Mouse (Mus musculus): ENCODE measurements around the gene Stard10. TPM values are rescaled to one million over a fixed set of nuclear protein-coding genes. Genes with fewer than 3 reads are reported as not detected.
A peak's percentile ranks its signal among the peaks of the same experiment; 100 is the strongest.

Gene Stard10
- polyA plus RNA-seq, 1 experiment, result 236 TPM

DNA sequence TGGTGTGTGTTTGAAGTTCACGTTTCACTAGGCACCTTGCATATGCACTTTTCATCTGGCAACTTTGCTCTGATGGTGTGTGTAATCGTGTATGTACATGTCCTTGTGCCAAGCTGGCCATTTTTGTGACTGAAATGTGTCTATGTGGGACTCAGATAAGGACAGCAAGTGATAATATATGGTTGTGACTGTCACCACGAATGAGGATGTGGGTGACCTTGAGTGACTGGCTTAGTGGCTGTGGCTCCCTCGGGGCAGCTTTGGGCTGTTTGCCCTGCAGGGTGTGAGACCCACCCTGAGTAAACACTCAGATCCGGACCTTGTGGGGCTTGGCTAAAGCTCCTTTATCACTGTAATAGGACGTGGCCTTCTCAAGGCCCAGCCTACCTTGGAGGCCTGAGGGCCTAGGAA lies 290 bp upstream of the Stard10 start:
- peaks cover 90% of the 10 kb centered on the region for H3K4me1 ChIP-seq
- no peaks in the 10 kb centered on the region for H3K9me3 ChIP-seq
- H3K36me3 ChIP-seq (replicated peaks; ENCODE audit: low read length), result no peaks in the 10 kb centered on the region
- H3K27me3 ChIP-seq (replicated peaks), result peaks cover 2% of the 10 kb centered on the region
- H3K4me3 ChIP-seq (replicated peaks), result no peak overlapping the region
- TF ChIP-seq FLI1 (IDR thresholded peaks at IDR 0.05; ENCODE audit: low read length) (no peak), GATA1 (IDR thresholded peaks at IDR 0.05; ENCODE audit: borderline replicate concordance, low read length) (peak; percentile 56; the same call in 1 of the 3 replicates)

DNA sequence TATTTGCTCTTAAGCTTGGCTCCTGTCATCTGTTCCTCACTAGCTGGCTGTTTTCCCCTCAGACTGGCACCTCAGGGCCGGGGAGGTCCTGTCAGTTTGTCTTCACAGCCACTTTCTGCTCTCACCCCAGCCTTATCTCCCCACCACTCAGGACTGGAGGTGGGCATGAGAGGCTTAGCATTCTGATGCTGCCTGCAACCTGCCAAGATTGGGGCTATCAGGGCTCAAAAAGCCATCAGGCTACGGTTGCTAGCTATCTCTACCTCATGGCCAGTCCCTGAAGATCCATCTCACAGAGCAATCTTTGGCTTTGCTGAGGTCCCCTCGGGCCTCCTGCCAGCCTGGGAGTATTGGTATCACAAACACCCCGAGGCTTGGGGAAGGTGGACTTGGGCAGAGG lies 2.0 kb downstream of the Stard10 start:
- no peak for TF ChIP-seq FLI1 (IDR thresholded peaks at IDR 0.05; ENCODE audit: low read length)
- TF ChIP-seq GATA1 (IDR thresholded peaks at IDR 0.05; ENCODE audit: borderline replicate concordance, low read length), result no peak
- Histone ChIP-seq H3K27me3 (replicated peaks) (peaks cover 7% of the 10 kb centered on the region), H3K4me3 (replicated peaks) (peak overlapping the region; percentile 4), H3K4me1 (peaks cover 94% of the 10 kb centered on the region), H3K36me3 (replicated peaks; ENCODE audit: low read length) (peaks cover 20% of the 10 kb centered on the region), H3K9me3 (no peaks in the 10 kb centered on the region)

DNA sequence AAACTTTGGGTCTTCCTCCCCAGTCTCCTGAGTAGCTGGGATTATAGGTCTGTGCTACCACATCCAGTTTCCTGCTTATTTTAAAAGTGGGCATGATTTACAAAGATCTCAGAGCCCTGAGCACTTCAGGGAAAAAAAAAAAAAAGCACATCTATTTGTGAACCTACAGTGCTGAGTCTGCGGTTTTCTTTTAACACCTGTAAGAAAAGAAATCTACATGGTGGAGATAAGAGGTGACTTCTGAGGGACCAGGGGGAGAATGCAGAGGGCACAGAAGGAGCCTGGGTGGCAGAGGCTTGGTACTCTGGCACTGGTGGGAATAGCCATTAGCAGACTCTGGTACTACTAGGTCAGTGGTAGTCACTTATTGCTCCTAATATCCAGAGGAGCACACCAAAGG lies 2.9 kb downstream of the Stard10 start:
- Histone ChIP-seq H3K9me3 (no peaks in the 10 kb centered on the region), H3K4me3 (replicated peaks) (peak overlapping the region; percentile 50), H3K27me3 (replicated peaks) (peaks cover 7% of the 10 kb centered on the region), H3K36me3 (replicated peaks; ENCODE audit: low read length) (peaks cover 29% of the 10 kb centered on the region), H3K4me1 (peaks cover 96% of the 10 kb centered on the region)
- TF ChIP-seq FLI1 (IDR thresholded peaks at IDR 0.05; ENCODE audit: low read length), result no peak
- no peak for TF ChIP-seq GATA1 (IDR thresholded peaks at IDR 0.05; ENCODE audit: borderline replicate concordance, low read length)

DNA sequence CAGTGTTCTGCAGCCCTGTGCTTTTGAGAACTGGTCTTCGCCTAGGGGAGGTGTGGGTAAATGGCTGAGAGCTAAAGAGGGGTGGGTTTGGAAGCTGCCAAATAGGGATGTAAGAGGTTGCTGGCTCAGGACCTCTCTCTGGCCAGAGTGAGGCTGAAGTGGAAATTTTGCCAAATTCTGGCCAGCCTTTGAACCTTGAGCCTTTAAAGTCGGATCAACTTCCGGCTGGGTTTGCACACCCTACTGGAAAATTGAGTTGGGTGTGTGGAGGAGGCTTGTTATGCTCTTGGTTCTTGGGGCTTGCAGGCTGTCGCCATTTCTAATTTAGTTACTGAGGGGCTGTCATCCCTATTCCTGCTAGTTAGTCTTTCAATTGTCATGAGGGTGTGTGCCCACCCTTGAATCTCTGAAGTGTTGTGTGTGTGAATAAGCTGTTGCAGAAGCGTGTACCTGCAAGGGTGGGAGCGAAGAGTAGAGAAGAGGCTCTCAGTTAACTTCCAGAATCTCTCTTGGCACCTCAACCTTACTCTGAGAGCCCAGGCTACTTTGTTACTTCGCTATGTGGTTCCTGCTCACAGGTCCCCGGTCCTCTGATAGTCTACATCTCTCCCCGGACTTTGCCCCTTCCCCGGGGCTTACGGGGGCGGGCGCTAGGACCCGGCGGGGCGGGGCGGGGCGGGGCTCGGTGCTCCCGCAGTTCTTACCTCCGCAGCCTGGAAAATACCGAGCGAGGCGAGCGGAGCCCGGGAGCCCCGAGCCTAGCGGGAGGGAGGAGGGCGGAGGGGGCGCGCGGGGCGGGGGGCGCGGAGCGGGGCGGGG lies 3.7 kb downstream of the Stard10 start:
- Histone ChIP-seq H3K27me3 (replicated peaks) (peaks cover 7% of the 10 kb centered on the region), H3K4me1 (peaks cover 96% of the 10 kb centered on the region), H3K4me3 (replicated peaks) (peak overlapping the region; percentile 94), H3K9me3 (no peaks in the 10 kb centered on the region), H3K36me3 (replicated peaks; ENCODE audit: low read length) (peaks cover 37% of the 10 kb centered on the region)
- no peak for TF ChIP-seq FLI1 (IDR thresholded peaks at IDR 0.05; ENCODE audit: low read length)

DNA sequence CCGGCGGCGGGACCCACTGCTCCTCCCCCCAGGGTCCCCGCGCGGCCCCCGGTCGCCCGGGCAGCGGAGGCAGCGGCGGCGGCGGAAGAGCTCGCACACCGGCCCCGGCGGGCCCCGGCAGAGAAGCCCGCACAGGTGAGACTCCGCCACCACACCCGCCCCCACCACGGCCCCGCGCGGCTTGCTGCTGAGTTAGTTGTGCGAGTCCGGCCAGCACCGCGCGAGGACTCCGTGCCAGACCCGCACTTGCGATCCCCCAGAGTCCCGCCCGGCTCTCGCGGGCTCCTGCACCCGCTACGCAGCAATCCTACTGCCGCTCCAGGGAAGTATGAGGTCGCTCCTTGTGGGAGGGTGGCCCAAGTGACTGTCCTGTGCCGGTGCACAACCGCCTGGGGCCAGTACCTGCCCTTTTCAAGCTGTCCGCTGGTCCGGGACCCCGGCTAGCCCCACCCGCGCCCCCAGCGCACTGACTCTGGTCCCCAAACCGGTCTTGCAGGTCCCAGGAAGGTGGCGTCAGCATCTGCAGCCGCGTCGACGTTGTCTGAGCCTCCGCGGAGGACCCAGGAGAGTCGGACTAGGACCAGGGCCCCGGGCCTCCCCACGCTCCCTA lies 4.4 kb downstream of the Stard10 start:
- H3K27me3 ChIP-seq (replicated peaks), result peaks cover 7% of the 10 kb centered on the region
- peaks cover 41% of the 10 kb centered on the region for H3K36me3 ChIP-seq (replicated peaks; ENCODE audit: low read length)

DNA sequence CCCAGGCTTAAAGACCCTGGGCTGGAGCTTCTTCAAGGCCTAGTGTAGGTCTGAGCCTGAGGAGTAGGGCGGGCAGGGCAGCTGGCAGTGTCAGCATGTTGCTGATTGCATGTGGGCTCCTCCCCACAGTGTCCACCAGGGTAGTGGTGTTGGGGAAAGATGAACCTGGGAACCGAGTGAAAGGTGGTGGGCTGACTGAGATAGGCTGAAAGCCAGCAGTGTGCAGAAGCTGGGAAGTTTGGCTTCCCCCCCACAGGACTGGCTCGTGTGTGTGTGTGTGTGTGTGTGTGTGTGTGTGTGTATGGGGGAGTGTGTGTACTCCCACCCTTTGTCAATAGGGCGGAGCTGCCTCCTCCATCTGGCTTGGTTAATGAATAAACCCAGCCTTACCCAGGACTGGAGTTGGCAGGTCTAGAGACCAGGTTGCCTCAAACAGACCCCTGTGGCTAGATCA lies 6.3 kb downstream of the Stard10 start:
- Histone ChIP-seq H3K4me1 (peaks cover 91% of the 10 kb centered on the region), H3K27me3 (replicated peaks) (peaks cover 12% of the 10 kb centered on the region), H3K4me3 (replicated peaks) (peak overlapping the region; percentile 62), H3K36me3 (replicated peaks; ENCODE audit: low read length) (peaks cover 60% of the 10 kb centered on the region), H3K9me3 (no peaks in the 10 kb centered on the region)
- no peak for TF ChIP-seq FLI1 (IDR thresholded peaks at IDR 0.05; ENCODE audit: low read length)
- TF ChIP-seq GATA1 (IDR thresholded peaks at IDR 0.05; ENCODE audit: borderline replicate concordance, low read length), result no peak

More for the DNA sequence above, 4.4 kb downstream of the Stard10 start:
- TF ChIP-seq FLI1 (IDR thresholded peaks at IDR 0.05; ENCODE audit: low read length), result no peak
- no peak for TF ChIP-seq GATA1 (IDR thresholded peaks at IDR 0.05; ENCODE audit: borderline replicate concordance, low read length)
- Histone ChIP-seq H3K4me1 (peaks cover 93% of the 10 kb centered on the region), H3K4me3 (replicated peaks) (peak overlapping the region; percentile 94), H3K9me3 (no peaks in the 10 kb centered on the region)

DNA sequence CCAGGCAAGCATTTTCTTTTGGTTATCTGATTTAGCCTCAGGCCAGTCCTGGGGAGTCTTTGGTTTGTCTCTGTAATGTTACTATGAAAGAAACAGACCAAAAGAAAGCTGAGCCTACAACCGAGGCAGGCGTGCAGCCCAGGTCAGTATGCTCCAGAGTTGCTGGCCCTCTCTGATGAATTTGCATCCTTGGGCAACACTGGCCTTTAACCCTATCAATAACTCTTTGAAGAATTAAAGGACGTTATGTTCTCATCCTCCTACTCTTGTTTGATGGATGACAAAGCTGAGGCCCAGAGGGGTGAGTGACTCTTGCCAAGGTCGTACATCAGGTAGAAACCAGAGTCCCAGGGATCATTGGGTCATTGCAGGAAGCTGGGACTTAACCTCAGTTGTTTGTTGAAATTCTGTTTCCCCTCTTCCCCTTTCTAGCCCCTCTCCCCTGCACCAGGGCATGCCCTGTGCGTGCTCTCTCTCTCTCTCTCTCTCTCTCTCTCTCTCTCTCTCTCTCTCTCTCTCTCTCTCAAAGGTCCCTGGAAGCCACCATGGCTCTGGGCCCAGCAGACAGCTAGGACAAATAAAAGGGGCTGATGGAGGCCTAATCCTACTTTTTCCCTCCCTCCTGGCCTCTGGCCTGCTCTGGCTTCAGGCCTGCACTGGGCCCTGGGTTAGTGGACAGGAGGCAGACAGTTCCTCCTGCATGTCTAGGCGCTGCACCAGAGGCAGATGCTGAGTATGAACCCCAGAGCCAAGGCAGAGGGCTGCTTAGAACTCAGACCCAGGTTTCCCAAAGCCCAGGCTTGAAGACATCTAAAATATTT lies 7.5 kb downstream of the Stard10 start:
- Histone ChIP-seq H3K9me3 (no peaks in the 10 kb centered on the region), H3K27me3 (replicated peaks) (peaks cover 12% of the 10 kb centered on the region), H3K4me3 (replicated peaks) (no peak overlapping the region), H3K4me1 (peaks cover 92% of the 10 kb centered on the region), H3K36me3 (replicated peaks; ENCODE audit: low read length) (peaks cover 71% of the 10 kb centered on the region)
- no peak for TF ChIP-seq GATA1 (IDR thresholded peaks at IDR 0.05; ENCODE audit: borderline replicate concordance, low read length)
- TF ChIP-seq FLI1 (IDR thresholded peaks at IDR 0.05; ENCODE audit: low read length), result no peak

DNA sequence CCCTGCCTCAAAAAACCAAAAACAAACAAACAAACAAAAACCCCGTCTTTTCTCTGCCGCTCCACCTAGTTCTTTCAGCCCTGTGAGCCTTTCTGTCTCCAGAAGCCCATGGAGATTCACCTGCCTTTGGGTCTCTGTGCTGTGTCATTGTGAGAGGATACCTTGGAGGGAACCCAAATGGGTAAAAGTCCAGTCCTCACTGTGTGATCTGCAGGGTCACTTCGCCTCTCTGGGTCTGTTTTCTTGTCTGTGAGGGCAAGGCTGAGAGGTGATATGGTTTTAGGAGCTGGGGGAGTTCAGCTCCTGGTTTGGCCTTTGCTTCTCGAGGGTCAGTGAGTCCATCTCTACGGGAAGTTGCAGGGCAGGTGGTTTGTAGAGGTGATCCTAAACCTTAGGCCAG lies 9.1 kb downstream of the Stard10 start:
- no peak for TF ChIP-seq FLI1 (IDR thresholded peaks at IDR 0.05; ENCODE audit: low read length)
- TF ChIP-seq GATA1 (IDR thresholded peaks at IDR 0.05; ENCODE audit: borderline replicate concordance, low read length), result no peak
- H3K36me3 ChIP-seq (replicated peaks; ENCODE audit: low read length), result peaks cover 88% of the 10 kb centered on the region
- no peak overlapping the region for H3K4me3 ChIP-seq (replicated peaks)
- H3K27me3 ChIP-seq (replicated peaks), result peaks cover 12% of the 10 kb centered on the region
- H3K4me1 ChIP-seq, result peaks cover 94% of the 10 kb centered on the region
- H3K9me3 ChIP-seq, result no peaks in the 10 kb centered on the region

DNA sequence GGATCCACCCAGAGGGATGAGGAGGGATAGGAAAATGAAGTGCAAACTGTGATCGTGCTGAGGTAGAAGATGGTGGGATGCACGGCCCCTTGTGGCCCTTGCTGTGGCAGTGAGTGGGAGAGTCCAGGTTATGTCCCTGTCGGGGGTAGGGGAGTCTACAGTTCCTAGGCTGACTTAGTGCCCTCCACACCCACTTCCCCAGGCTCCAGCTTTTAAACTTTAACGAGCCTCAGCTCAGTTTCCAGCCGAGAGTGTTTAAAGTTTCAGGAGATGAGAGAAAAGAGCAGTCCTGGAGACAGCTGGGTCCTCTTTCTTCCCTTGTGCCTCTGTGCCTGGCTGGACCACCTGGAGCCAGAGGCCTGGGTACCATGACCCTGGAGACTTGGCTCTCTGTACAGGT lies 10.4 kb downstream of the Stard10 start:
- H3K4me1 ChIP-seq, result peaks cover 96% of the 10 kb centered on the region
- no peaks in the 10 kb centered on the region for H3K9me3 ChIP-seq
- no peak overlapping the region for H3K4me3 ChIP-seq (replicated peaks)
- H3K27me3 ChIP-seq (replicated peaks), result peaks cover 4% of the 10 kb centered on the region
- no peak for TF ChIP-seq GATA1 (IDR thresholded peaks at IDR 0.05; ENCODE audit: borderline replicate concordance, low read length)
- TF ChIP-seq FLI1 (IDR thresholded peaks at IDR 0.05; ENCODE audit: low read length), result no peak
- H3K36me3 ChIP-seq (replicated peaks; ENCODE audit: low read length), result peaks cover 89% of the 10 kb centered on the region

All from megakaryocyte, embryonic 14.5 days (primary cell).